Mouse (Mus musculus) midbrain, embryonic 12.5 days (tissue): ENCODE measurements at regions not wholly inside any gene's neighbourhood (a gene's known extent, or its start where the extent isn't known, plus 50 kb on each side); places are given as distances from the start of the nearest gene placed in this dataset.

Experiments
- ATAC-seq: fragments of 200-750 bp; cut with Nextera tagmentation; 2 replicates; pipeline ENCODE4 v1.8.0; 2017; ENCODE audit warnings: low read depth, moderate TSS enrichment, moderate library complexity; ENCODE audit not compliant: low FRiP score
- H3K27ac ChIP-seq: fragments of 300-500 bp; sonication (generic); replicated peaks from 2 replicates; pipeline ENCODE4 v1.5.1; 2016; ENCODE audit warnings: mild to moderate bottlenecking
- H3K27me3 ChIP-seq: fragments of 300-500 bp; sonication (generic); 2 replicates; pipeline ENCODE4 v1.6.1; 2016; ENCODE audit warnings: mild to moderate bottlenecking
- H3K36me3 ChIP-seq: fragments of 300-500 bp; sonication (generic); 2 replicates; pipeline ENCODE4 v1.6.1; 2016
- H3K4me1 ChIP-seq: fragments of 300-500 bp; sonication (generic); 2 replicates; pipeline ENCODE4 v1.6.1; 2016
- H3K4me2 ChIP-seq: fragments of 300-500 bp; sonication (generic); replicated peaks from 2 replicates; pipeline ENCODE4 v1.6.1; 2016; ENCODE audit warnings: mild to moderate bottlenecking, moderate library complexity
- H3K4me3 ChIP-seq: fragments of 300-500 bp; sonication (generic); 2 replicates; pipeline ENCODE4 v1.5.1; 2016; ENCODE audit warnings: mild to moderate bottlenecking
- H3K9ac ChIP-seq: fragments of 300-500 bp; sonication (generic); replicated peaks from 2 replicates; pipeline ENCODE4 v1.6.1; 2016; ENCODE audit warnings: mild to moderate bottlenecking, moderate library complexity
- H3K9me3 ChIP-seq: fragments of 300-500 bp; sonication (generic); 2 replicates; pipeline ENCODE4 v1.6.1; 2016; ENCODE audit warnings: mild to moderate bottlenecking
- WGBS: fragments of 180-500 bp; shearing (Covaris S2); methylation state at CpG from one replicate; pipeline ENCODE4 v1.1.7; 2016; 5-methylcytosine and 5-hydroxymethylcytosine counted together

- Histone ChIP-seq H3K27ac (no peak overlapping the region), H3K27me3 (no peaks in the 10 kb centered on the region), H3K9me3 (no peaks in the 10 kb centered on the region), H3K9ac (no peak overlapping the region), H3K36me3 (no peaks in the 10 kb centered on the region), H3K4me1 (no peaks in the 10 kb centered on the region), H3K4me2 (no peak overlapping the region), H3K4me3 (no peak overlapping the region)
- 66% methylated on average over 5 of the region's 5 CpGs for WGBS
- ATAC-seq, result no peak
Measured at GRCm38 (mm10) chr12:28309226-28309625, 243.0 kb downstream of the Dcdc2c start.

- Histone ChIP-seq H3K9me3 (no peaks in the 10 kb centered on the region), H3K4me1 (no peaks in the 10 kb centered on the region), H3K4me3 (no peak overlapping the region), H3K27ac (no peak overlapping the region), H3K9ac (no peak overlapping the region), H3K27me3 (no peaks in the 10 kb centered on the region), H3K4me2 (no peak overlapping the region), H3K36me3 (no peaks in the 10 kb centered on the region)
- no peak for ATAC-seq
- 63% methylated on average over 2 of the region's 2 CpGs for WGBS
Measured at GRCm38 (mm10) chr12:28302038-28302581, 250.1 kb downstream of the Dcdc2c start.

DNA sequence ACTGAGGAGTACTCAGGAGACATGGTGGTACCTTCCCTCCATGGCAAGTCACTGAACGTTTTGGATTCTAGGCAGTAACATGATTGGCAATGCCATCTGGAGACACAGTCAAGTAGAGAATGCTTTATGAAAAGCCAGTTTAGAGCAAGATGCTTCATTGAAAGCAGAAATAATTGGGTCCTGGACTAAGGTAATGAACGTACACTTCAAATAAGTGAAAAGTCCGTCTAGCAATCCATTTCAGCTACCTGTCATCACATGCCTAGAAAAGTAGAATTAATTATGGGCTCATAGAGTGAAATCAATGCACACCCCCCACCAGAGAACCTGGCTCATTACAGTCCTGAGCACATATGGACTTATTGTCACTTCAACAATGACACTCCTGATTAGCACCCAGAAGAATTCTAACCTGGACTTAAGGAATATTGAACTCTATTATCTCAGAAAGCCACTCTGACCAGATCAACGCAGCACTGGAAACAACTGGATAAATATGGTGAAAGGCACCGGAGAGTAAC lies 263.8 kb downstream of the Dcdc2c start:
- no peaks in the 10 kb centered on the region for H3K9me3 ChIP-seq
- no peak for ATAC-seq
- no peak overlapping the region for H3K9ac ChIP-seq
- H3K4me2 ChIP-seq, result no peak overlapping the region
- no peaks in the 10 kb centered on the region for H3K27me3 ChIP-seq
- H3K27ac ChIP-seq, result no peak overlapping the region
- 90% methylated on average over 5 of the region's 5 CpGs for WGBS
- H3K36me3 ChIP-seq, result no peaks in the 10 kb centered on the region
- H3K4me3 ChIP-seq, result no peak overlapping the region
- H3K4me1 ChIP-seq, result no peaks in the 10 kb centered on the region

- no peak overlapping the region for H3K9ac ChIP-seq
- H3K27me3 ChIP-seq, result no peaks in the 10 kb centered on the region
- no peaks in the 10 kb centered on the region for H3K4me1 ChIP-seq
- H3K27ac ChIP-seq, result no peak overlapping the region
- 68% methylated on average over 3 of the region's 3 CpGs for WGBS
- ATAC-seq, result no peak
- no peak overlapping the region for H3K4me2 ChIP-seq
- no peaks in the 10 kb centered on the region for H3K36me3 ChIP-seq
- H3K9me3 ChIP-seq, result no peaks in the 10 kb centered on the region
- no peak overlapping the region for H3K4me3 ChIP-seq
Measured at GRCm38 (mm10) chr12:28255524-28255923, 296.7 kb downstream of the Dcdc2c start.

DNA sequence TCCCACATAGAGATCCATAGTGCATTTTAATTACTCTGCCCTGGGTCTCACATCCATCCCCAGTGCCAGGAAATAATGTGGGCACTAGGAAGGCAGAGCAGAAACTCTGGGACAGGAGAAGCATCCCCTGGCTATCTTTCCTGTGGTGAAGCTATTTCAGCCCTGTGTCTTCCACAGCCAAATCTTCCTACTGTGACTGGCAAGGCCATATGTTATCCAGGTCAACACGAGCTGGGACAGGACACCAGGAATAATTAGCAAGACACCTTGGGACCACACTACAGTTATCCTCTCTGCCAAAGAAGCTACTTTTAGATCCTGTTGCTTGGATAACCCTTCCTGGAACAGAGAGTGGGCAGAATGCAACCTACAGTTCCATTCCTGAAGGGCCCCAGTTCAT lies 301.7 kb downstream of the Dcdc2c start:
- Histone ChIP-seq H3K4me2 (no peak overlapping the region), H3K9me3 (no peaks in the 10 kb centered on the region), H3K36me3 (no peaks in the 10 kb centered on the region), H3K9ac (no peak overlapping the region), H3K27me3 (no peaks in the 10 kb centered on the region), H3K27ac (no peak overlapping the region), H3K4me3 (no peak overlapping the region), H3K4me1 (no peaks in the 10 kb centered on the region)
- ATAC-seq, result no peak
- WGBS, result 90% methylated on average over 1 of the region's 1 CpGs

- no peaks in the 10 kb centered on the region for H3K9me3 ChIP-seq
- H3K36me3 ChIP-seq, result no peaks in the 10 kb centered on the region
- no peak for ATAC-seq
- WGBS, result 62% methylated on average over 3 of the region's 3 CpGs
- H3K9ac ChIP-seq, result no peak overlapping the region
- no peak overlapping the region for H3K4me2 ChIP-seq
- H3K27me3 ChIP-seq, result no peaks in the 10 kb centered on the region
- H3K27ac ChIP-seq, result no peak overlapping the region
- H3K4me3 ChIP-seq, result no peak overlapping the region
- H3K4me1 ChIP-seq, result no peaks in the 10 kb centered on the region
Measured at GRCm38 (mm10) chr12:28248749-28249148, 303.4 kb downstream of the Dcdc2c start.

- H3K27me3 ChIP-seq, result no peaks in the 10 kb centered on the region
- WGBS, result 92% methylated on average over 3 of the region's 3 CpGs
- no peaks in the 10 kb centered on the region for H3K36me3 ChIP-seq
- no peak overlapping the region for H3K4me2 ChIP-seq
- ATAC-seq, result no peak
- no peaks in the 10 kb centered on the region for H3K9me3 ChIP-seq
- H3K9ac ChIP-seq, result no peak overlapping the region
- no peaks in the 10 kb centered on the region for H3K4me1 ChIP-seq
- H3K27ac ChIP-seq, result no peak overlapping the region
- no peak overlapping the region for H3K4me3 ChIP-seq
Measured at GRCm38 (mm10) chr12:28248287-28248686, 303.9 kb downstream of the Dcdc2c start.

- Histone ChIP-seq H3K9me3 (no peaks in the 10 kb centered on the region), H3K27ac (no peak overlapping the region), H3K4me2 (no peak overlapping the region), H3K27me3 (no peaks in the 10 kb centered on the region), H3K36me3 (no peaks in the 10 kb centered on the region), H3K4me3 (no peak overlapping the region), H3K9ac (no peak overlapping the region), H3K4me1 (no peaks in the 10 kb centered on the region)
- WGBS, result 89% methylated on average over 5 of the region's 5 CpGs
- ATAC-seq, result no peak
Measured at GRCm38 (mm10) chr12:28238016-28238415, 314.2 kb downstream of the Dcdc2c start.

DNA sequence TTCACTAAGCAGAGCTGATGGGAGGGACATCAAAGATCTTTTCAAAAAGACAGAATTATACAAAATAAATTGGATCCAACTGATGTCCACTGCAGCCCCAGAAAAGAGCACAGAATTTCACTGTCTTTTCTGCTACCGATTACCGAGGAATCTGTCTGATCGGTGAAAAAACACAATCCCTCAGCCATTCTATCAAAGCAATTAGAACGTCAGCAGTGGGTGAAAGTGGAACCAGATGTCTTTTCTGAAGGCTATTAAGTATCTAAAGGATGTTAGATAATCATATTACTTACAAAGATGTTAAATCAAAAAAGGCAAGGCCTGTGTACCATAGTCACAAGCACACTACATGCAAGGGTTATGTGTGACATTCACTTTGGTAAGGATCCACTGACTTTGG lies 315.2 kb downstream of the Dcdc2c start:
- Histone ChIP-seq H3K9me3 (no peaks in the 10 kb centered on the region), H3K27me3 (no peaks in the 10 kb centered on the region), H3K4me3 (no peak overlapping the region), H3K4me2 (no peak overlapping the region), H3K9ac (no peak overlapping the region), H3K4me1 (no peaks in the 10 kb centered on the region), H3K36me3 (no peaks in the 10 kb centered on the region), H3K27ac (no peak overlapping the region)
- 61% methylated on average over 4 of the region's 4 CpGs for WGBS
- ATAC-seq, result no peak

DNA sequence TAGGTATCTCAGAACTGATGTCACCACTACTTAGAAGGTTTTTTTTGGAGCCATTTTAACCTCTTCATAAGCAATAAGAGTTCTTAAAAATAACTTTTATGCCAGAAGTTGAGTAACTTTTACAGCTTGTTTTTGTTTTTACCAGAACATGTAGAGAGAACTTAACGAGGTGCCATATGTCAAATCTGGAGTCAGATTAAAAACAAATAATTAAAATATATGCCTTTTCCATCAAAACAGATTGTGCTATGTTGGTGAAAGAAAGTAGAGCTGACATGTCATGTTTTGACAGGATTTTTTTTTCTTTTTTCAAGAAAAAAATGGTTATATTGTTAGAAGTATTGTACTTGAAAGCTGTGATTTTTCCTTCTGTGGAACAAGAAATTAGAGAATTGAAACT lies 349.4 kb downstream of the Dcdc2c start:
- no peak overlapping the region for H3K27ac ChIP-seq
- WGBS, result 76% methylated on average over 1 of the region's 1 CpGs
- H3K4me2 ChIP-seq, result no peak overlapping the region
- H3K27me3 ChIP-seq, result no peaks in the 10 kb centered on the region
- ATAC-seq, result no peak
- no peaks in the 10 kb centered on the region for H3K9me3 ChIP-seq
- H3K9ac ChIP-seq, result no peak overlapping the region
- H3K36me3 ChIP-seq, result no peaks in the 10 kb centered on the region
- H3K4me3 ChIP-seq, result no peak overlapping the region
- H3K4me1 ChIP-seq, result no peaks in the 10 kb centered on the region

DNA sequence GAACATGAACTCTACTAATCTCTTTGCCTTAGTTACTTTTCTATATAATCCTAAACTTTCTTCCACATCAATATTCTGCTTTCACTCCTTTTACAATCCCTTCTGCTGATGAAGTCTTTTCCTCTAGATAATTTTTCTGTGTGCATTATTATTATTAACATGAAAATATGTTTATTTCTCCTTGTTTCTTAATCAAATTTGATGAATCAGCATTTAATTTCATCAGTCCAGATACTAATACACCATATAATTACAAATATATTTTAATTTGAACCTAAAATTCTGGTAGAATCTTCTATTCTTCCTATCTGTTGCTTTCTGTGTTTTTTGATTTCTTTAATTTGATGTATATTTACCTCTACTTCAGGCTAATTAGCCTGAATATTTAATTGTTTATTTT lies 365.5 kb downstream of the Dcdc2c start:
- no peaks in the 10 kb centered on the region for H3K4me1 ChIP-seq
- ATAC-seq, result no peak
- H3K4me2 ChIP-seq, result no peak overlapping the region
- H3K9ac ChIP-seq, result no peak overlapping the region
- peaks cover 5% of the 10 kb centered on the region; the same call in 1 of the 2 replicates for H3K9me3 ChIP-seq
- no peaks in the 10 kb centered on the region for H3K27me3 ChIP-seq
- H3K36me3 ChIP-seq, result no peaks in the 10 kb centered on the region
- no peak overlapping the region for H3K27ac ChIP-seq
- no peak overlapping the region for H3K4me3 ChIP-seq

- Histone ChIP-seq H3K4me2 (no peak overlapping the region), H3K36me3 (no peaks in the 10 kb centered on the region), H3K9me3 (no peaks in the 10 kb centered on the region), H3K4me1 (no peaks in the 10 kb centered on the region), H3K27ac (no peak overlapping the region), H3K27me3 (no peaks in the 10 kb centered on the region), H3K4me3 (no peak overlapping the region), H3K9ac (no peak overlapping the region)
- 74% methylated on average over 2 of the region's 2 CpGs for WGBS
- no peak for ATAC-seq
Measured at GRCm38 (mm10) chr12:28181265-28181664, 370.9 kb downstream of the Dcdc2c start.

GRCm38 (mm10) chr12:28176016-28176415 lies 376.2 kb downstream of the Dcdc2c start:
- H3K4me3 ChIP-seq, result no peak overlapping the region
- no peaks in the 10 kb centered on the region for H3K27me3 ChIP-seq
- no peak overlapping the region for H3K9ac ChIP-seq
- no peaks in the 10 kb centered on the region for H3K9me3 ChIP-seq
- no peak overlapping the region for H3K27ac ChIP-seq
- ATAC-seq, result no peak
- H3K4me1 ChIP-seq, result no peaks in the 10 kb centered on the region
- no peak overlapping the region for H3K4me2 ChIP-seq
- H3K36me3 ChIP-seq, result no peaks in the 10 kb centered on the region
- WGBS, result 76% methylated on average over 3 of the region's 3 CpGs
